Mouse (Mus musculus) cerebellum, adult 2 months (tissue): ENCODE results near the gene Ikzf1. TPM values are rescaled to one million over a fixed set of nuclear protein-coding genes. Genes with fewer than 3 reads are reported as not detected.

Source experiments
- DNase-seq, 2 experiments: peaks; one replicate each; pipeline ENCODE4 v3.0.0; 2021
- H3K27ac ChIP-seq: fragments of 200-500 bp; 2 replicates; pipeline ENCODE4 v1.5.1; 2012; ENCODE audit warnings: low read length, control low read depth, inconsistent platforms; ENCODE audit not compliant: insufficient read depth
- H3K27me3 ChIP-seq: fragments of 200-500 bp; 2 replicates; pipeline ENCODE4 v1.6.1; 2012; ENCODE audit warnings: inconsistent platforms, mild to moderate bottlenecking, low read length, moderate library complexity; ENCODE audit not compliant: control insufficient read depth, insufficient read depth
- H3K4me1 ChIP-seq: fragments of 200-500 bp; 2 replicates; pipeline ENCODE4 v1.6.1; 2011; ENCODE audit warnings: low read length; ENCODE audit not compliant: control insufficient read depth, insufficient read depth
- H3K4me3 ChIP-seq: fragments of 200-500 bp; replicated peaks from 2 replicates; pipeline ENCODE3; 2011; ENCODE audit warnings: mild to moderate bottlenecking, low read depth, low read length, control low read depth; ENCODE audit not compliant: insufficient read depth
- CTCF ChIP-seq: fragments of 200-500 bp; IDR thresholded peaks from 2 replicates; pipeline ENCODE4 v1.5.1; 2011; ENCODE audit warnings: low read depth, mild to moderate bottlenecking, control low read depth, low read length, moderate library complexity, borderline replicate concordance; ENCODE audit not compliant: insufficient read depth
- POLR2A ChIP-seq: fragments of 200-500 bp; IDR thresholded peaks from 2 replicates; pipeline ENCODE4 v1.6.1; 2011; ENCODE audit warnings: low read length, control low read depth, borderline replicate concordance; ENCODE audit not compliant: insufficient read depth
- WGBS: fragments of 180-500 bp; shearing (Covaris S2); methylation state at CpG from one replicate; pipeline ENCODE4 v1.1.7; 2018; 5-methylcytosine and 5-hydroxymethylcytosine counted together
- polyA plus RNA-seq: library from polyadenylated mRNA; depleted of rRNA; stranded (reverse); fragments of >200 nt; gene quantifications from 2 replicates; pipeline ENCODE4 v1.2.3, GENCODE M21; 2012; rRNA removed

Ikzf1 gene
- 0.60 and 0.82 TPM in 2 replicates for polyA plus RNA-seq

DNA sequence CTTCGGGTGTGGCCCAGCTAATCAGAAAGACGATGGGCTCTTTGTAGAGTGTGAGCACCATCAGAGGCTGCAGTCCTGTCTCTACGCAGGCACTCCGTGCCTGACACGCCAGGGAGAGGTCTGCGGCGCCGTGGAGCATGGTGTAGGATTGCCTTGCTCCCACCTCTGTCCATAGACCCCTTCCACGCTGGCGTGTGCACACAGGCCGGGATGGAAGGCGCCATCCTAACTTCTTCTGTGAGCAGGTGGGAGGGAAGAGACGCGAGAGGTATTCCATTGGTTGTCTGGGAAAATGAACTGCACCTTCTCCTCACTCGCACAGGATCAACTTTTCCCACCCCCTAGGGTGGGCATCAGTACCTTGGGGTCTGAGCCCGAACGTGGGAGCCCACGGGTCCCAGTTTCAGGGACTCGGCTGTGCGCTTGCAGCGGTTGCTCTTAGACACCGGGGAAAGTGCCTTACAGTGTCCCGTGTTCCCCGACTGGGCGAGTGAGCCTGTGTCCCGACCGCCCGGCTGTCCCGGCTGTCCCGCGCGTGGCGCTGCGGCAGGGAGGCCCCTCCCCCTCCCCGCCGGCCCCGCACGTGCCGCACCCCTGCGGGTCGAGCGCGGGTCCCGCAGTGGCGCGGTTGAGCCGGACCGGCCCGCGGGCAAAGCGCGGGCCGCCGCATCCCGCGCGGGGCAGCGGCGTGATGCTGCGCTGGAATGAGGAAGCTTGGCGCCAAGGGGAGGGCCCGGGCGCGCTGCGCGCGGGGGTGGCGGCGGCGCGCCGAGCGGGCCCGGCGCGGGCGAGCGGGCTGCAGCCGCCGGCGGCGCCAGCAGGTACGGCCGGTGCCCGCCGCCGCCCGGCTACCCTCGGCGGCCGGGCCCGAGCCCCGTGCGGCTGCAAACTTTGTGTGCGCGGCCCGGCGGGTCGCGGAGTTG is at the start of gene Ikzf1:
Ikzf1 (plus strand) TSS at position 74 of the 923 bp plus-strand sequence.
- Histone ChIP-seq H3K27ac (no peak within 1 kb of the TSS), H3K4me3 (no peak within 1 kb of the TSS), H3K4me1 (no peaks in the 10 kb centered on the region; the same call in 1 of the 2 replicates), H3K27me3 (peaks cover 5% of the 10 kb centered on the region; the same call in 1 of the 2 replicates)
- no peak for DNase-seq
- 3% methylated on average over 68 of the region's 100 CpGs for WGBS
- no peak for TF ChIP-seq POLR2A
- TF ChIP-seq CTCF, result no peak

DNA sequence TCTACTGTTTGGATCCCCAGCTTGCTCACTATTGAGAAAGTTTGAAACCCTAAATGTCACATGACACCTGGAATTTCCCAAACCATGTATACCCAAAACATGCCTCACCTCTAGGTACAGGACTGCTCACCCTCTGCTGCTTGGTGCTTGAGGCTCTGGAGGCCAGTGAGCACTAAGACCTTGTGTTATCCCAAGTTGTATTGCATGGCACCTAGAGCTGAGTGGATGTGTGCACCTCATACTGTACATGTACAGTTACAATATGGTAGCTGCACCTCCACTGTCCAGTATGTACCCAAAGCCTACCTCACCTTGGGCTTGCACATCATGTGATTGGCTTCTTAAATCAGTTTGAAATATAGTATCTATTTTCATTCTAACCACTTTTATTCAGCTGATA is 40.5 kb upstream of the Ikzf1 start:
- no peak for DNase-seq

DNA sequence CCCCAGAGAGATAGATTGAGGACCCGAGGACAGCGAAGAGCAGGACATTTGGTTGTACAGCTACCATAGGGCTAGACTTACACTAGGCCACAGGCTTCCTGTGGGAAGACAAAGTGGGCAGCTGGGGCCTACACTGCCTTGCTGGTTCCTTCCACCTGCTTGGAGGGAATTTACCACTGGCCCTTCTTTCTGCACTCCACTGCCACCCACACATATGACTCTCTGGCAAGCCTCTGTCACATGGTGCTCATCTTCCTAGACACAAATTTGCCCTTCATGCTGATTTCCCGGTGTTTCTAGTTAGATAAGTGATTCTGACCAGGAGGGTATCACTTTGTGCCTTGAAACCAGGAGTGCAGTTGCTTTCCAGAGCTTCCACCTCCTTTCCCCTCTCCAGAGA is 28.4 kb upstream of the Ikzf1 start:
- no peak for DNase-seq
- 70% methylated on average over 3 of the region's 3 CpGs for WGBS
- Histone ChIP-seq H3K27me3 (no peaks in the 10 kb centered on the region), H3K4me3 (no peak overlapping the region), H3K27ac (no peak overlapping the region), H3K4me1 (no peaks in the 10 kb centered on the region)
- no peak for TF ChIP-seq CTCF
- TF ChIP-seq POLR2A, result no peak

More for the DNA sequence above, 40.5 kb upstream of the Ikzf1 start:
- no peak for TF ChIP-seq CTCF
- no peak for TF ChIP-seq POLR2A
- Histone ChIP-seq H3K27ac (no peak overlapping the region), H3K27me3 (no peaks in the 10 kb centered on the region), H3K4me1 (no peaks in the 10 kb centered on the region), H3K4me3 (no peak overlapping the region)

DNA sequence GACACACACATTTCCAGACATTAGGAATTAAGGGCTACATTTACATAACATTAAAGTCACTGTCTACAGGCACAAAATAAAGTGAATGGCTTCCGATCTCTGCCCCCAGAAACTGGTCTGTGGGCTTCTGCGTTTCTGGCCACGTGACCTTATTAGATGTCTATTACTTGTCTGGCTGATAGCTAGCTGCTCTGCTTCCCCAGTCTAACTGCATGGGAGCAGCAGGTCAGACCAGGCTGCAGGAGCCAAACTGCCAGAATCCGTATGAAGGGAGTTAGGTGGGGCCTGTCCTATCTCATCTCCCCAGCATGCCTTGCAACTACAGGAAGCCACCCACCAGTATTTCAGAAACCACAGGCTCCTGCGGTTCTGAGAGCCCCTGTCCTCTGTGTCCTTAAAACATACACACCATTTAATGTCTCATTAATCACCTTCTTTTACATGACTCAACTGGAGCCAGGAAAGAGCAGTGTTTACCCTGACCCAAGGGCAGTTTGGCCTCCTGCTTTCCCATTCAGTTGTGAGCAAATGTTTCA is 27.7 kb upstream of the Ikzf1 start:
- H3K4me3 ChIP-seq, result no peak overlapping the region
- no peaks in the 10 kb centered on the region for H3K27me3 ChIP-seq
- TF ChIP-seq CTCF (no peak), POLR2A (no peak)
- H3K27ac ChIP-seq, result no peak overlapping the region
- H3K4me1 ChIP-seq, result no peaks in the 10 kb centered on the region
- no peak for DNase-seq
- 75% methylated on average over 5 of the region's 5 CpGs for WGBS

DNA sequence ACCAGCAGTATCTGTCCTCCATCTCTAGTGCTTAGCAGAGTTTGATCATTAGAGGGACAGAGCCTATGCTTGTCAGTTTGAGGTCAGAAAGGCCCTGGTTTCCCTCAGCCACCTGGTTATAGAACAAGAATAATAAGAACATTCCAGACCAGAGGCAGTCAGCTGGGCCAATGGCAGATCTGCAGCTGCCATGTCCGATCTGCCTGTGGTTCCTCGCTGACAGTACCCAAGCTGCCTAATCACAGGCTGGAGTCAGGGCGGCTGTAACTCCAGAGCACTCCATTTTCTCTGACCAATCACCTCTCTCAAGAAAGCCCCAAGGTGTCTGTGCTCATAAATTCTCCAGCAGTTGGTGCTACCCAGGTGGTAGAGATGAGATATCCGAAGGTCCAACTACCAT is 27.2 kb upstream of the Ikzf1 start:
- no peak for DNase-seq
- Histone ChIP-seq H3K4me1 (no peaks in the 10 kb centered on the region), H3K4me3 (no peak overlapping the region), H3K27ac (no peak overlapping the region), H3K27me3 (no peaks in the 10 kb centered on the region)
- WGBS, result 91% methylated on average over 4 of the region's 4 CpGs
- no peak for TF ChIP-seq CTCF
- TF ChIP-seq POLR2A, result no peak

DNA sequence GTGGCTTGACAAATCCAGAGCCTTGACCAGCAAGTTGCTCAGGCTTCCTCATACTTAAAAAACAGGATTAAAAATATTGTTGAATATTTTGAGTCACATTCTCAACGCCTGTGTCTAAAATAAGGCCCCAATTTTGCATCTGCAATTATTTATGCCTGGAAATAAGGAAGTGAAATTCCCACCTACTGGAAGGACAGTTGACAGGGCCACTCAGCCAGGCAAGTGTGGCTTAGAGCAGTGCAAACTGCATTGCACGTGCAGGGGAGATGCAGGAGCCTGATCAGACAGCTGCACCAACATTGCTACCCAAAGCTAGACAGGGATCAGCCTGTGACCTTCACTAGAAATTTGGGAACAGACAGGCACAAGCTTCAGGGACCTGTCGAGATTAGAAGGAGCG is 26.0 kb upstream of the Ikzf1 start:
- no peak for DNase-seq
- no peak overlapping the region for H3K27ac ChIP-seq
- TF ChIP-seq POLR2A, result no peak
- TF ChIP-seq CTCF, result no peak
- WGBS, result 81% methylated on average over 4 of the region's 4 CpGs
- H3K27me3 ChIP-seq, result no peaks in the 10 kb centered on the region
- no peak overlapping the region for H3K4me3 ChIP-seq
- no peaks in the 10 kb centered on the region for H3K4me1 ChIP-seq

DNA sequence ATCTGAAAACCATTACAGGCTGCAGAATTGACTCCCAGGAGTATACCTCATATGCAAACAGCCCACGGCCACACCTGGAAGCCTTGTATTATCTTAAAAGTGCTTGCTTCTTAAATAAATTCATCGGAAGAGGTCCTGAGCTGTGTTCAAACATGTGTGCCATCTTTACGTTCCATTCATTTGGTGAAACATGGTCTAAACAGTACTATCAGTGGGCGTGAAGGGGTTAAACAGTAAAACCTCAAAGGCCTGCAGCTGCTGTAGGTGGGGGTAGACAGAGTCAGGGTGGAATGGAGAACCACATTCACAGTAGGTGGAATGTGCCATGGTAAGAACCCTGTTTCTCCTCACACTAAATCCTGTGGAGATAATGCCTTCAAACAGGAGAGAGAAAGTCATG is 24.2 kb upstream of the Ikzf1 start:
- DNase-seq, result no peak
- WGBS, result 85% methylated on average over 4 of the region's 4 CpGs
- no peaks in the 10 kb centered on the region for H3K4me1 ChIP-seq
- no peak overlapping the region for H3K4me3 ChIP-seq
- H3K27ac ChIP-seq, result no peak overlapping the region
- H3K27me3 ChIP-seq, result no peaks in the 10 kb centered on the region
- no peak for TF ChIP-seq POLR2A
- TF ChIP-seq CTCF, result no peak

DNA sequence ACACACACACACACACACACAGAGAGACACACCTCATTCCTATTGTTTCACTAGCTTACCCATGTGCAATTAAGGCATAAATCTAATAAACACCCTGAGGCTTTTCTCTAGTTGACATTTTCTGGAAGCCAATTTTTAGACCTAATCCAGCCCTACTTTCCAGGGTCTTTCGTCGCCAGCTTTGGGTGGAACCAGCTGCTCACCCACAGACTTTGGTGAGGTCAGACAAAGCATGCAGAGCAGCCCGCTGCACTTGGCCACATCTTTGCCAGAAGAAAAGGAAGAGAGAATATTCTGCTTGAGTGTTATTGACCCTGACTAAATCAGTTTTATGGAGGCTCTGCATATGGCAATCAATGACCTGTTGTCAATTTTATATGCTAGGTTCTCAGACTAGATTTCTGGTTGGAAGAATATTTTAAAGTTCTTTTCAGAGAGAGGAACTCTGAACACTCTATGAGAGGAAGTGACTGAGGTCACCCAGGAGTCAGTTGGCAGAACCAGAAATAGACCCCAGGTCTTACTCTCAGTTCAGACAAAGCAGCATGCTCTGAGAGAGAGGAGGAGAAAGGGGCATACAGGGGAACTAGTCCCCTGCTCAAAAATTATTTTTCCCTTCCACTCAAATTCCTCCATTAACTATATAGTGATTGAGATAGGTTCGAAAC is 17.4 kb upstream of the Ikzf1 start:
- Histone ChIP-seq H3K27me3 (no peaks in the 10 kb centered on the region), H3K4me1 (no peaks in the 10 kb centered on the region), H3K27ac (no peak overlapping the region), H3K4me3 (no peak overlapping the region)
- no peak for DNase-seq
- no peak for TF ChIP-seq CTCF
- no peak for TF ChIP-seq POLR2A
- 62% methylated on average over 4 of the region's 4 CpGs for WGBS
